Mouse (Mus musculus) hindbrain, embryonic 11.5 days (tissue): ENCODE measurements around the gene Neurod2. TPM values are rescaled to one million over a fixed set of nuclear protein-coding genes. Genes with fewer than 3 reads are reported as not detected.

ENCODE experiments used
- ATAC-seq: fragments of 200-750 bp; cut with Nextera tagmentation; 2 replicates; pipeline ENCODE4 v1.8.0; 2017; ENCODE audit warnings: mild to moderate bottlenecking, moderate TSS enrichment, moderate library complexity; ENCODE audit not compliant: low FRiP score
- DNase-seq: peaks from one replicate; pipeline ENCODE4 v3.0.0-alpha.2; 2015; ENCODE audit warnings: low spot score
- H3K27ac ChIP-seq: fragments of 300-500 bp; sonication (generic); 2 replicates; pipeline ENCODE4 v1.5.1; 2014; ENCODE audit warnings: mild to moderate bottlenecking, low read depth, low read length
- H3K27me3 ChIP-seq: fragments of 300-500 bp; sonication (generic); 2 replicates; pipeline ENCODE4 v1.6.1; 2014; ENCODE audit warnings: mild to moderate bottlenecking, low read length, moderate library complexity, mixed read lengths; ENCODE audit not compliant: control insufficient read depth, insufficient read depth
- H3K36me3 ChIP-seq: fragments of 300-500 bp; sonication (generic); 2 replicates; pipeline ENCODE4 v1.6.1; 2014; ENCODE audit warnings: mild to moderate bottlenecking, low read length, moderate library complexity, mixed read lengths; ENCODE audit not compliant: control insufficient read depth, insufficient read depth
- H3K4me1 ChIP-seq: fragments of 300-500 bp; sonication (generic); replicated peaks from 2 replicates; pipeline ENCODE4 v1.6.1; 2014; ENCODE audit warnings: low read length, mixed read lengths; ENCODE audit not compliant: control insufficient read depth, insufficient read depth
- H3K4me2 ChIP-seq: fragments of 300-500 bp; sonication (generic); replicated peaks from 2 replicates; pipeline ENCODE4 v1.6.1; 2014; ENCODE audit warnings: mild to moderate bottlenecking, low read depth, low read length
- H3K4me3 ChIP-seq: fragments of 300-500 bp; sonication (generic); 2 replicates; pipeline ENCODE4 v1.5.1; 2014; ENCODE audit warnings: low read depth, low read length
- H3K9ac ChIP-seq: fragments of 300-500 bp; sonication (generic); 2 replicates; pipeline ENCODE4 v1.6.1; 2014; ENCODE audit warnings: low read depth, low read length
- H3K9me3 ChIP-seq: fragments of 300-500 bp; sonication (generic); 2 replicates; pipeline ENCODE4 v1.6.1; 2016; ENCODE audit warnings: low read length; ENCODE audit not compliant: control insufficient read depth
- WGBS: fragments of 180-500 bp; shearing (Covaris S2); extraction: QIAGEN DNeasy Blood & Tissue Kit; methylation state at CpG from one replicate; pipeline ENCODE4 v1.1.7; 2014; 5-methylcytosine and 5-hydroxymethylcytosine counted together
- polyA plus RNA-seq: library from polyadenylated mRNA; unstranded; fragments of >200 nt; fragmentation: Nextera tagmentation; extraction: Ambion mirVana; gene quantifications from 2 replicates; pipeline ENCODE4 v1.2.1, GENCODE M21; 2014

Neurod2 gene
- polyA plus RNA-seq, 1 experiment from 2014 or later, result 0.36 TPM

DNA sequence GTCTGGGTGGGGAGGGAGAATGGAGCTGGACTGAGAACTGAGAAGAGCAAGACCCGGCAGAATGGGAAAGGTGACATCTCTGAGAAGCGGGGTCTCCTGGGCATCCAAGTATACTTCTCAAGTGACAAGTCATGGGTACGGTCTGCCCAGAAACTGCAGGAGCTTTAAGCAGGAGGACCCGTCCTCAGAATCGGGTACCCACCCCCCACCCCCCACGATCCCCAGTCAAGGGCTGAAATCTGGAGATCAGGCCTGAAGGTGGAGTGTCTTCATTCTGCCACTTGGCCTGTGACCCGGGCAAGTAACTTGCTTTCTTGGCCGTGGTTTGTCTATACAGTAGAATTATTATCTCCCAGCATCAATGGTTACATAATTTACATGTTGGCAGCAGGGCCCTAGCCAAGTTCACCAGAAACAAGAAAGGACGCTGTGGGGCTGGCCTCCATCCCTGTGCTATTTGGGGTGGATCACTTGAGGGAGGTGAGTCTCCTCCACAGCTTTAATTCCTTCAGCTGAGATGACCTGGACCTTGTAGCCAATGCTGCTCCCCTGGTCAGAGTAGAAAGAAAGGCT is 34.3 kb downstream of the Neurod2 start:
- peaks cover 9% of the 10 kb centered on the region for H3K4me1 ChIP-seq
- DNase-seq (peak; percentile 20), ATAC-seq (peak; percentile 20; the same call in 1 of the 2 replicates)
- H3K27ac ChIP-seq, result no peak overlapping the region
- peak overlapping the region; percentile 76 for H3K9ac ChIP-seq
- peak overlapping the region; percentile 64 for H3K4me3 ChIP-seq
- H3K9me3 ChIP-seq, result no peaks in the 10 kb centered on the region
- 5% methylated on average over 9 of the region's 9 CpGs for WGBS
- peaks cover 19% of the 10 kb centered on the region for H3K27me3 ChIP-seq
- H3K4me2 ChIP-seq, result peak overlapping the region; percentile 93
- H3K36me3 ChIP-seq, result no peaks in the 10 kb centered on the region

DNA sequence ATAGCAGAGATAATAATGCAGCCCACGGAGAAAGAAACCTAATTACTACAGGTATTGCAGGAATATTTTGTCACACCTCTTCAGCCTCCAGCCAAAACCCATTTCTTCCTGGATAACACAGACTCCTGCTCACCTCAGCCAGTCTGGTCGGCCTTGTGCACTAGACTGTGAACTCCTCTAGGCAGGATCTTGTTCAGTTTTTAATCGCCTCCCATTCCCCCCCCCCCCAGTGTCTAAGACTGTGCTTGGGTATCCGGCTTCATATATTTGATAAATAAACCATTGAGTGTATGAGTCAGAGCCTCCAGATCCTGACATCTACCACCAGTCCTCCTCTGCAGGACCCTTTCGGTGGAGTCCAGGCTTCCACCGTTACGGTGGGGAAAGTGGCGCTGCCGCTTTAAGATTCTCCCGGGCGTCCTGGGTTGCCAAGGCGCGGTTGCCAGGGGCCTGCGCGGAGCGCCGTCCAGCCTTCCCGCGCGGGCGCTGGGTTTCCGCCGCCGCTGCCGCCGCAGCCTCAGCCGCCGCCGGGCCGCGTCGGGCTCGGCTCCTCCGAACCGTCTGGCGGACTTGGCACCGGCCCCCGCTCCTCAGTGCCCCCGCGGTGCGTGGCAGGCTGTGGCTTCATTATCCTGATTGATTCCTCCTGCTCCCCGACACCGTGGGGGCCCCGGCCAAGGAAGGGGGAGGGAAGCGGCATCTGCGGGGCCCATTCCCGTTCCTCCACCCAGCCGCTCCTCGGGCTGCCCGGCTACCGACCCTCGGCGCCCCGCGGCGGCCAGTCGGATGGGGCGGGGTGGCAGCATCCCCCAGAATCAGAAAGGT is 35.0 kb downstream of the Neurod2 start:
- peak; percentile 88 for DNase-seq
- peak overlapping the region; percentile 93 for H3K4me2 ChIP-seq
- H3K4me3 ChIP-seq, result peak overlapping the region; percentile 64
- WGBS, result 2% methylated on average over 56 of the region's 58 CpGs
- H3K36me3 ChIP-seq, result no peaks in the 10 kb centered on the region
- H3K4me1 ChIP-seq, result peaks cover 9% of the 10 kb centered on the region
- no peaks in the 10 kb centered on the region for H3K9me3 ChIP-seq
- no peak overlapping the region for H3K27ac ChIP-seq
- peak; percentile 78 for ATAC-seq
- peaks cover 19% of the 10 kb centered on the region for H3K27me3 ChIP-seq
- H3K9ac ChIP-seq, result peak overlapping the region; percentile 76

DNA sequence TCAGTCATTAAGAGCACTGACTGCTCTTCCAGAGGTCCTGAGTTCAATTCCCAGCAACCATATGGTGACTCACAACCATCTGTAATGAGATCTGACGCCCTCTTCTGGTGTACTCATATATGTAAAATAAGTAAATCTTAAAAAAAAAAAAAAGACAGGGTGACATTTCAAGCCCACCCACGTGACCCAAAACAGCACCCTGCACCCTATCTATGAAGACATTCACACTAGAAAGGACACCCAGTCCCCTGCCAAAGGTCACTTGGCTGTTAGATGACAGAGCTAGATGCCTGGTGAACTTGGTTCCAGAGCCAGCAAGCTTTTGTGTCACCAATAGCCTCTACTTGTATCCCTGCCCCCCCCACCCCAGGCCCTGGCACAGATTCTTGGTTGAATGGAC is 36.4 kb downstream of the Neurod2 start:
- 43% methylated on average over 2 of the region's 2 CpGs for WGBS
- Histone ChIP-seq H3K4me1 (peaks cover 5% of the 10 kb centered on the region), H3K9me3 (no peaks in the 10 kb centered on the region), H3K27me3 (peaks cover 17% of the 10 kb centered on the region), H3K4me2 (no peak overlapping the region), H3K4me3 (no peak overlapping the region), H3K9ac (no peak overlapping the region), H3K36me3 (no peaks in the 10 kb centered on the region), H3K27ac (no peak overlapping the region)
- no peak for DNase-seq
- no peak for ATAC-seq

DNA sequence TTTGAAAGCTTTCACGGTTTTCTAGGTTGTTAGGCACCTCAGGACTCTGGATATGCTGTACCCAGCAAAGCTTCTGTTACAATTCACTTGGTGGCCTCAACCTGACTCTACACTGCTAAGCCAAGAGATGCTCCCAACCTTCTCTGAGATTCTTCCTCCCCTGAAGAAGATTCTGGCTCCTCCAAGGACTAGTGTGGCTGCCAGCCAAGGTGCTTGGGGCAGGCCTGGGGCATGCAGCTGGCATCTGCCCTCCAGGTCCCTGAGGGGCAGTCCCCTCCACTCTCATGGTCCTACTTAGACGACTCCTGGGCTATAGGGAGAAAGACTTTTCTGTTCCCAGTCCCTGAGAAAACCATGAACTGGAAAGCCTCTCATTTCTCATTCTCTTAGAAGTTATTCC is 38.5 kb downstream of the Neurod2 start:
- Histone ChIP-seq H3K9me3 (no peaks in the 10 kb centered on the region), H3K36me3 (no peaks in the 10 kb centered on the region), H3K4me2 (no peak overlapping the region), H3K4me1 (peaks cover 5% of the 10 kb centered on the region; the same call in 1 of the 2 replicates), H3K27ac (no peak overlapping the region), H3K27me3 (peaks cover 4% of the 10 kb centered on the region; the same call in 1 of the 2 replicates), H3K9ac (no peak overlapping the region), H3K4me3 (no peak overlapping the region)
- ATAC-seq (no peak), DNase-seq (no peak)
- WGBS, result 66% methylated on average over 2 of the region's 2 CpGs

DNA sequence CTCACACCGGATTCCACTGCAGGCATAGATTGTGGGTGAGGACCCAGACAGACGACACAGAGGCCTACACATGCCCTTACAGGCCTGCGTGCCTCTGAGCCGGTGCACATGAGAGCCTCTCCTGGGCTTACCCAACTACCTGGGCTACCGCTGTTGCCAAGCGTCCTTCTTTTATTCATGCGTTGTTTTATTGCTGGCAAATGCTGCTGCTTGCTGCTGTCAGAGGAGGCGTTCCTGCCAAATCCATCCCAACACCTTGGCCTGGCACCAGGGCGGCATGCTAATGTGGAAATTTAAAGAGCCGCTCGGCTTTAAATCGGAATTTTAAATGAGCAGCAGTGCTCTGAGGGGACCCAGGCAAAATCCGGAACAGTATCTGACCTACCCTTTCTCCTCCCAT is 39.6 kb downstream of the Neurod2 start:
- Histone ChIP-seq H3K27me3 (no peaks in the 10 kb centered on the region), H3K9ac (no peak overlapping the region), H3K9me3 (no peaks in the 10 kb centered on the region), H3K4me3 (no peak overlapping the region), H3K4me2 (no peak overlapping the region), H3K36me3 (no peaks in the 10 kb centered on the region), H3K4me1 (no peaks in the 10 kb centered on the region), H3K27ac (no peak overlapping the region)
- 57% methylated on average over 13 of the region's 13 CpGs for WGBS
- no peak for ATAC-seq
- DNase-seq, result no peak

DNA sequence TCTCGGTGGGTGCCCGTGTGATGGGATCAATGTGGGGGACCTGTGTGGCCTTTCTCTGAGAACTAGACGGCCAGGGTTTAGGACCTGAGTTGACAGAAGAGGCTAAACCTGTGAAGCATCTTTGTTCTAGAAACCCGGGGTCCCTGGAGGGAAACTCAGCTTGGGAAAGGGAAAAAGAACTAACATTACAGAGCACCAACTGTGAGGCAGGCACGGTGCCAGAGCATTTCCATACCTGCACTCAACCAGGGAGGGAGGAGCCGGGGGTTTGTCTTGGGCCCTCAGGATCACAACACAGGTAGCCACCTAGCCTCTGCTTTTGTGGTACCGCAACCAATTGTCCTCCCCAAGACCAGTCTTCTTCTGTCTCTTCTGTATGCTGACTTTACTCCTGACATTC is 41.5 kb downstream of the Neurod2 start:
- Histone ChIP-seq H3K4me2 (no peak overlapping the region), H3K27me3 (no peaks in the 10 kb centered on the region), H3K9me3 (no peaks in the 10 kb centered on the region), H3K4me3 (no peak overlapping the region), H3K4me1 (no peaks in the 10 kb centered on the region), H3K27ac (no peak overlapping the region), H3K36me3 (no peaks in the 10 kb centered on the region), H3K9ac (no peak overlapping the region)
- ATAC-seq (no peak), DNase-seq (no peak)
- 54% methylated on average over 7 of the region's 7 CpGs for WGBS

DNA sequence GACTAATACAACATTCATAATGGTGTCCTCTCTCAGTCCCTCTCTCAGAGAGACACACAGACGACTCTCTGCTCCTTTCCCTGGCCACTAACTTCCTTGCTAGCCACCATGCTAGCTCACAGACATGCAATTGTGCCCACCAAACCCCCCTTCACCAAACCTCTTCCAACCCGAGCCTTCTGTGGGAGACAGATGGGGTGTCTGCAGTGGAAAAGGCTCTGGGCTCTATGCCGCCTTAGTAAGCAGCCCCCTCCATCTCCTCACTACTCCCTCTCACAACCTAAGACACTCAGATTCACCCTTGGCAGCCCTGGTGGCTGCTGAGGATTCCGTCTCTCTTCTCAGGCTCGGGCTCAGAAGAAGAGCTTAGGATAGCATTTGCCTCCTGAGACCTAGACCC is 41.9 kb downstream of the Neurod2 start:
- WGBS, result 54% methylated on average over 5 of the region's 5 CpGs
- Histone ChIP-seq H3K36me3 (no peaks in the 10 kb centered on the region), H3K9me3 (no peaks in the 10 kb centered on the region), H3K4me1 (no peaks in the 10 kb centered on the region), H3K4me3 (no peak overlapping the region), H3K27ac (no peak overlapping the region), H3K9ac (no peak overlapping the region), H3K27me3 (no peaks in the 10 kb centered on the region), H3K4me2 (no peak overlapping the region)
- DNase-seq (no peak), ATAC-seq (no peak)

DNA sequence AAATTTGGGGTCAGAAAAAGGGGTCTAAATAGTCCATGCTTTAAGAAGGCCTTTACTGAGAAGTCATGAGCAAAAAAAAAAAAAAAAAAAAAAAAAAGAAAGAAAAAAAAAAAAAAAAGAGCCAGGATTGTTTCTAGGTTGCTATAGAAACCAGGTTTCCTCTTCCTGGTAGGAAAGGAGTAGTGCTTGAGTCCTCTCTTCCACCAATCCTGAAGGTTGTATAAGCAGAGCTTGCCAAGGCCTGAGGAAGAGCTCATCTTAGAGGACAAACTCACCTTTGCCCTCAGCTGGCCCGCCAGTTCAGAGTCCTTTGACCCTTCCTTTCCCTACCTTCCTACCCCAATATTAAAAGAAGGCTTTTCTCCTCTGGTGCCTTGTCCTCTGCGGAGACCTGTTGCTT is 44.1 kb downstream of the Neurod2 start:
- H3K9ac ChIP-seq, result no peak overlapping the region
- 48% methylated on average over 2 of the region's 2 CpGs for WGBS
- H3K27ac ChIP-seq, result no peak overlapping the region
- no peaks in the 10 kb centered on the region for H3K4me1 ChIP-seq
- H3K9me3 ChIP-seq, result no peaks in the 10 kb centered on the region
- no peak overlapping the region for H3K4me2 ChIP-seq
- no peak overlapping the region for H3K4me3 ChIP-seq
- no peaks in the 10 kb centered on the region for H3K27me3 ChIP-seq
- ATAC-seq, result no peak
- no peak for DNase-seq
- no peaks in the 10 kb centered on the region for H3K36me3 ChIP-seq

DNA sequence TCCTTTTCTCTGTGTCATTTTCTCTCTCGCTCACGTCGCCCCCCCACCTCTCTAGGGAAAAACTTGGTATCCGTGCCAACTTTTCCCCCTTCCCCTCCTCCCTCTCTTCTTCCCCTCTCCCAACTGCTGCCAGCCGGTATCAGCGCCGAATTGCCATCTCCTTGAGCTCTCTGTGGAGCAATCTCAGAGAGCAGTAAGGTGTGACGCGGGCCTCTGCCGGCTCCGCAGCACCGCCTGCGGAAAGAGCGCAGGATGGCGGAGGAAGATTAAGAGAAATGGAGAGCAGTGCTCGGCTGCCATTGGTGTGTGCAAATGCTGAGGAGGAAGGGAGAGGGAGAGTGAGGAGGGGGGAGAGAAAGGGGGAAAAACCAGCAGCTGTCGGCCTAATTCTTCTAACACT is 45.2 kb downstream of the Neurod2 start:
- Histone ChIP-seq H3K4me2 (no peak overlapping the region), H3K4me3 (no peak overlapping the region), H3K9ac (no peak overlapping the region), H3K4me1 (no peaks in the 10 kb centered on the region), H3K27ac (no peak overlapping the region), H3K9me3 (no peaks in the 10 kb centered on the region), H3K27me3 (no peaks in the 10 kb centered on the region), H3K36me3 (no peaks in the 10 kb centered on the region)
- WGBS, result 5% methylated on average over 16 of the region's 17 CpGs
- ATAC-seq (no peak), DNase-seq (peak; percentile 31)
